Mouse (Mus musculus): ENCODE measurements around the gene Olfr774. TPM values are rescaled to one million over a fixed set of nuclear protein-coding genes. Genes with fewer than 3 reads are reported as not detected.
"Not testable (repeated sequence)": the region's sequence is repeated elsewhere in the genome, so short reads cannot be mapped to it uniquely, and the experiment has no call there.

Olfr774 gene
- polyA plus RNA-seq (2014; fragmentation: Nextera tagmentation; extraction: Ambion mirVana), result not detected in 2 replicates

DNA sequence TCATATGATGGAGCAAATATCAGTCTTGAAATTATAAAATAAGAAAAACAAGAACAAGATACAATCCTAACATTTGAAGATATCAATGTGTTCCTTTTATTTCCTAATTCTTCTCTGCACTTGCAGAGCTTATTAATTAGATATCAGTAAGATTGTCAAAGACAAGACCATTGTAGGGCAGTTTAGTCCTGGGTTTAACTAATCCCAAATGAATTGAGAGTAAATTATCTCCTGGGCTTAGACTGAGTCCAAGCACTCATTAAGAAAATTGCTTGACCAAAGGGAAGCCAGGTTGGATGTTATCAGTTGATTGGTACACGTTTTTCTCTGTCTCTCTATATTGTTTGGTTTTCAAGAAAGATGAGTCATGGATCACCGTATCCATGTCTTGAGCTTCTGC lies at the start of gene Olfr774:
Gene Olfr774, plus strand, starts transcription at position 301 of the 400 bp plus-strand sequence.
- ATAC-seq (ENCODE audit: insufficient read depth, low FRiP score, low TSS enrichment) (no peak), DNase-seq (ENCODE audit: low spot score) (no peak)
- H3K4me2 ChIP-seq (ENCODE audit: low read depth), result no peak within 1 kb of the TSS
- no peaks in the 10 kb centered on the region for H3K4me1 ChIP-seq (ENCODE audit: control insufficient read depth, insufficient read depth, low read length)
- H3K36me3 ChIP-seq (ENCODE audit: control insufficient read depth, insufficient read depth, low read length), result no peaks in the 10 kb centered on the region
- H3K27ac ChIP-seq (ENCODE audit: low read depth, low read length), result no peak within 1 kb of the TSS
- H3K27me3 ChIP-seq (ENCODE audit: control insufficient read depth, insufficient read depth, low read length), result no peaks in the 10 kb centered on the region
- no peak within 1 kb of the TSS for H3K4me3 ChIP-seq (ENCODE audit: low read depth, low read length)
- H3K9me3 ChIP-seq (ENCODE audit: control insufficient read depth, low read length), result no peaks in the 10 kb centered on the region
- no peak within 1 kb of the TSS for H3K9ac ChIP-seq (ENCODE audit: low read length)
- WGBS, result 76% methylated on average over 2 of the region's 2 CpGs

DNA sequence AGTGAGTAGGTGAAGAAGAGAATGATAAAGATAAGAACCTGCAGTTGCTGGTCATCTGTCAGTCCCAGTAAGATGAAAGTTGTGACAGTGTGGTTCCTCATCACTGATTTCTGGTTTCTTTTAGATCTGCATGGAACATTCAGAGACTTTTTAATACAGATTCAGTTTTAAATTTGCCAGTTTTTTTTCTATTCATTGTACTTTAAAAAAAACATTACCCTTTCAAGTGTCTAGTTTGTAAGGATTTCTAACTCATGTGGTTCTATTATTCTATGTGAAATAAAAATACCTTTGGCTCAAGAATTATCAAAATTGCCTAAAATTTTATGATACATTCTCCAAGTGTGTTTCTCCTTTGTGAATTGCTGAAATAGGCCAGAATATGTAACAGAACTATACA lies 48.7 kb upstream of the Olfr774 start, which contains the start of gene Olfr773:
Gene Olfr773, minus strand, starts transcription at position 101 of the 400 bp plus-strand sequence.
- H3K9me3 ChIP-seq (ENCODE audit: control insufficient read depth, low read length); H3K9ac ChIP-seq (ENCODE audit: low read length); ATAC-seq (ENCODE audit: insufficient read depth, low FRiP score, low TSS enrichment); H3K27ac ChIP-seq (ENCODE audit: low read depth, low read length); H3K36me3 ChIP-seq (ENCODE audit: control insufficient read depth, insufficient read depth, low read length); H3K4me3 ChIP-seq (ENCODE audit: low read depth, low read length); H3K4me1 ChIP-seq (ENCODE audit: control insufficient read depth, insufficient read depth, low read length); H3K27me3 ChIP-seq (ENCODE audit: control insufficient read depth, insufficient read depth, low read length); DNase-seq (ENCODE audit: low spot score); H3K4me2 ChIP-seq (ENCODE audit: low read depth): not testable (repeated sequence)

DNA sequence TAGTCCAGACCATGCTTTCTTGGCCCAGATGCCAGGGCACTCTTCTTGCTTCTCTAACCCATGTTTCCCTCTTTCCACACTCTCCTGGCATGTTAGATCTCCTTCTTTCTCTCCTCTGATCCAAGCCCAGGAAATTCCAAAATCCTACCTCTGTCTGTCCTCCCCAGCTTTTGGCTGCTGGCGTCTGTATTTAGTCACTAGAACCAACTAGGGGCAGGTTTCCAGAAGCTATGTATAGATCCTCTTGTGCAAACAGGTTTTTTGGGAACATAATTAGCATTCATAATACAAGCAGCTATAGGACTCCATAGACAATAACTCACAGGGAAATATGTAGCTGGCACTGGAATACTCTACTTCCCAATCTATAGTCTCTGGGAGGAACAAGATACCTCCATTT lies 5.3 kb upstream of the Olfr774 start:
- Histone ChIP-seq H3K36me3 (ENCODE audit: control insufficient read depth, insufficient read depth, low read length) (no peaks in the 10 kb centered on the region), H3K4me1 (ENCODE audit: control insufficient read depth, insufficient read depth, low read length) (no peaks in the 10 kb centered on the region), H3K4me3 (ENCODE audit: low read depth, low read length) (no peak overlapping the region), H3K4me2 (ENCODE audit: low read depth) (no peak overlapping the region), H3K27me3 (ENCODE audit: control insufficient read depth, insufficient read depth, low read length) (no peaks in the 10 kb centered on the region), H3K9ac (ENCODE audit: low read length) (no peak overlapping the region), H3K9me3 (ENCODE audit: control insufficient read depth, low read length) (no peaks in the 10 kb centered on the region), H3K27ac (ENCODE audit: low read depth, low read length) (no peak overlapping the region)
- WGBS, result 89% methylated on average over 1 of the region's 1 CpGs
- DNase-seq (ENCODE audit: low spot score) (no peak), ATAC-seq (ENCODE audit: insufficient read depth, low FRiP score, low TSS enrichment) (no peak)

DNA sequence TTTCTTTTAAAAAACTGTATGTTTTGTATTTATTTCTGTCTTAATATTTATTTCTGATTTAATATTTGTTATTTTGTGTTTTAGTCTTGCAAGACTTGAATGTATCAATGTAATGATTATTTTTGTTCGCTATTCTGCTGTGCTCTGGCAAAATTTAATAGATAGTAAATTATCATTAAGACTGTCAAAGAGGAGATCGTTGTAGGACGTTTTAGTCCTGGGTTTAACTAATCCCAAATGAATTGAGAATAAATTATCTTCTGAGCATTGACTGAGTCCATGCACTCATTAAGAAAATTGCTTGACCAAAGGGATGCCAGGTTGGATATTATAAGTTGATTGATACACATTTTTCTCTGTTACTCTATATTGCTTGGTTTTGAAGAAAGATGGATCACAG lies 12.1 kb downstream of the Olfr774 start, which contains the start of gene Olfr775:
Gene Olfr775, plus strand, starts transcription at position 301 of the 400 bp plus-strand sequence.
- Histone ChIP-seq H3K27me3 (ENCODE audit: control insufficient read depth, insufficient read depth, low read length) (no peaks in the 10 kb centered on the region), H3K27ac (ENCODE audit: low read depth, low read length) (no peak within 1 kb of the TSS), H3K9ac (ENCODE audit: low read length) (no peak within 1 kb of the TSS), H3K9me3 (ENCODE audit: control insufficient read depth, low read length) (no peaks in the 10 kb centered on the region), H3K4me3 (ENCODE audit: low read depth, low read length) (no peak within 1 kb of the TSS), H3K4me2 (ENCODE audit: low read depth) (no peak within 1 kb of the TSS), H3K36me3 (ENCODE audit: control insufficient read depth, insufficient read depth, low read length) (no peaks in the 10 kb centered on the region), H3K4me1 (ENCODE audit: control insufficient read depth, insufficient read depth, low read length) (no peaks in the 10 kb centered on the region)
- DNase-seq (ENCODE audit: low spot score), result no peak
- ATAC-seq (ENCODE audit: insufficient read depth, low FRiP score, low TSS enrichment), result no peak
- WGBS, result 71% methylated on average over 3 of the region's 3 CpGs

DNA sequence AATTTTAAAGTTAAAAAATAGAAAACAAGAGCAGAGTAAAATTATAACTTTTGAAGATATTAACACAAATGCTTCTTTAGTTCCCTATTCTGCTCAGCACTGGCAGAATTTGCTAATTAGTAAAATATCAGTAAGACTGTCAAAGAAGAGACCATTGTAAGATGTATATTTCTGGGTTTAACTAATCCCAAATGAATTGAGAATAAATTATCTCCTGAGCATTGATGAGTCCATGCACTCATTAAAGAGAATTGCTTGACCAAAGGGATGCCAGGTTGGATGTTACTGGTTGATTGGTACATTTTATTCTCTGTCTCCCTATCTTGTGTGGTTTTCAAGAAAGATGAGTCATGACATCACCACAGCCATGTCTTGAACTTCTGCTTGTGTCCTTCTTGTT lies 22.8 kb downstream of the Olfr774 start, which contains the start of gene Olfr776:
Gene Olfr776, plus strand, starts transcription at position 301 of the 400 bp plus-strand sequence.
- Histone ChIP-seq H3K27ac (ENCODE audit: low read depth, low read length) (no peak within 1 kb of the TSS), H3K36me3 (ENCODE audit: control insufficient read depth, insufficient read depth, low read length) (no peaks in the 10 kb centered on the region), H3K4me2 (ENCODE audit: low read depth) (no peak within 1 kb of the TSS), H3K9ac (ENCODE audit: low read length) (no peak within 1 kb of the TSS), H3K4me3 (ENCODE audit: low read depth, low read length) (no peak within 1 kb of the TSS), H3K9me3 (ENCODE audit: control insufficient read depth, low read length) (no peaks in the 10 kb centered on the region), H3K27me3 (ENCODE audit: control insufficient read depth, insufficient read depth, low read length) (no peaks in the 10 kb centered on the region), H3K4me1 (ENCODE audit: control insufficient read depth, insufficient read depth, low read length) (no peaks in the 10 kb centered on the region)
- no peak for ATAC-seq (ENCODE audit: insufficient read depth, low FRiP score, low TSS enrichment)
- DNase-seq (ENCODE audit: low spot score), result no peak

DNA sequence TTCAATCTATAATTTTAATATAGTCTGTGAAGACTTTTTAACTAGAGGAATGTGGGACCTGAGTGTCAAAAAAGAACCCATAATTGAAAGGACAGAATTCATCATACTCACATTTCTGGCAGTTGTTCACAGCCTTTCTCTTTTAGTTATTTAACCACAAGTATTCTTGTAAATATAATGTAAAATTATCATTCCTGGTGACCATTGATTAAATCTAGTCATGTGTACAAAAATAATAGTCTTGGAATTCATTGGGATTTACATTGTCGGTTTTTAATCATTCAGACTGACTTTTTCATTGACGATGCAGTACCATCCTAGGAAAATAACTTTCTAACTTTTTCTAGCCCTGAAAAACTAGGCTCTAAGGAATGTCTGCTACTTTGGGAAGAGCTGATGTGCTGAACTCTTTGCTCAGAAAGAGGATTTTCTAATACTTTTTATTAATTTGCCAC lies 35.1 kb downstream of the Olfr774 start, which contains the start of gene Olfr777:
Gene Olfr777, minus strand, starts transcription at position 405 of the 455 bp plus-strand sequence.
- Histone ChIP-seq H3K9ac (ENCODE audit: low read length) (no peak within 1 kb of the TSS), H3K4me2 (ENCODE audit: low read depth) (no peak within 1 kb of the TSS), H3K4me1 (ENCODE audit: control insufficient read depth, insufficient read depth, low read length) (no peaks in the 10 kb centered on the region), H3K4me3 (ENCODE audit: low read depth, low read length) (no peak within 1 kb of the TSS), H3K27me3 (ENCODE audit: control insufficient read depth, insufficient read depth, low read length) (no peaks in the 10 kb centered on the region), H3K9me3 (ENCODE audit: control insufficient read depth, low read length) (no peaks in the 10 kb centered on the region), H3K36me3 (ENCODE audit: control insufficient read depth, insufficient read depth, low read length) (no peaks in the 10 kb centered on the region), H3K27ac (ENCODE audit: low read depth, low read length) (no peak within 1 kb of the TSS)
- ATAC-seq (ENCODE audit: insufficient read depth, low FRiP score, low TSS enrichment), result no peak
- no peak for DNase-seq (ENCODE audit: low spot score)
- WGBS, result 96% methylated on average over 2 of the region's 2 CpGs

Other genes starting within 250 kb of the Olfr774 start
- not detected in 2 replicates for gene Olfr9, start 246.8 kb upstream of the Olfr774 start, polyA plus RNA-seq (2014; fragmentation: Nextera tagmentation; extraction: Ambion mirVana)
- not detected in 2 replicates for gene Olfr763, start 225.4 kb upstream of the Olfr774 start, polyA plus RNA-seq (2014; fragmentation: Nextera tagmentation; extraction: Ambion mirVana)
- not detected in 2 replicates for gene Olfr764-ps1, start 196.3 kb upstream of the Olfr774 start, polyA plus RNA-seq (2014; fragmentation: Nextera tagmentation; extraction: Ambion mirVana)
- not detected in 2 replicates for gene Olfr765, start 186.2 kb upstream of the Olfr774 start, polyA plus RNA-seq (2014; fragmentation: Nextera tagmentation; extraction: Ambion mirVana)
- gene Olfr766-ps1, start 167.2 kb upstream of the Olfr774 start, polyA plus RNA-seq (2014; fragmentation: Nextera tagmentation; extraction: Ambion mirVana), result not detected in 2 replicates
- not detected in 2 replicates for gene Olfr767, start 153.3 kb upstream of the Olfr774 start, polyA plus RNA-seq (2014; fragmentation: Nextera tagmentation; extraction: Ambion mirVana)
- not detected in 2 replicates for gene Olfr768, start 136.8 kb upstream of the Olfr774 start, polyA plus RNA-seq (2014; fragmentation: Nextera tagmentation; extraction: Ambion mirVana)
- not detected in 2 replicates for gene Olfr769, start 118.3 kb upstream of the Olfr774 start, polyA plus RNA-seq (2014; fragmentation: Nextera tagmentation; extraction: Ambion mirVana)
- not detected in 2 replicates for gene Olfr770, start 97.2 kb upstream of the Olfr774 start, polyA plus RNA-seq (2014; fragmentation: Nextera tagmentation; extraction: Ambion mirVana)
- not detected in 2 replicates for gene Olfr771, start 71.5 kb upstream of the Olfr774 start, polyA plus RNA-seq (2014; fragmentation: Nextera tagmentation; extraction: Ambion mirVana)
- not detected in 2 replicates for gene Olfr772, start 58.3 kb upstream of the Olfr774 start, polyA plus RNA-seq (2014; fragmentation: Nextera tagmentation; extraction: Ambion mirVana)
- not detected in 2 replicates for gene Olfr773, start 48.8 kb upstream of the Olfr774 start, polyA plus RNA-seq (2014; fragmentation: Nextera tagmentation; extraction: Ambion mirVana)
- not detected in 2 replicates for gene Olfr775, start 12.2 kb downstream of the Olfr774 start, polyA plus RNA-seq (2014; fragmentation: Nextera tagmentation; extraction: Ambion mirVana)
- gene Olfr776, start 22.9 kb downstream of the Olfr774 start, polyA plus RNA-seq (2014; fragmentation: Nextera tagmentation; extraction: Ambion mirVana), result not detected in 2 replicates
- not detected in 2 replicates for gene Olfr777, start 35.3 kb downstream of the Olfr774 start, polyA plus RNA-seq (2014; fragmentation: Nextera tagmentation; extraction: Ambion mirVana)
- not detected in 2 replicates for gene Olfr780, start 81.9 kb downstream of the Olfr774 start, polyA plus RNA-seq (2014; fragmentation: Nextera tagmentation; extraction: Ambion mirVana)
- not detected in 2 replicates for gene Olfr781, start 92.7 kb downstream of the Olfr774 start, polyA plus RNA-seq (2014; fragmentation: Nextera tagmentation; extraction: Ambion mirVana)
- gene Olfr782, start 112.6 kb downstream of the Olfr774 start, polyA plus RNA-seq (2014; fragmentation: Nextera tagmentation; extraction: Ambion mirVana), result not detected in 2 replicates
- gene Olfr784, start 147.9 kb downstream of the Olfr774 start, polyA plus RNA-seq (2014; fragmentation: Nextera tagmentation; extraction: Ambion mirVana), result 0.15 TPM in 1 of 2 replicates, not detected in the other
- not detected in 2 replicates for gene Olfr785, start 169.2 kb downstream of the Olfr774 start, polyA plus RNA-seq (2014; fragmentation: Nextera tagmentation; extraction: Ambion mirVana)
- not detected in 2 replicates for gene Olfr786, start 191.1 kb downstream of the Olfr774 start, polyA plus RNA-seq (2014; fragmentation: Nextera tagmentation; extraction: Ambion mirVana)
- gene Olfr787, start 225.7 kb downstream of the Olfr774 start, polyA plus RNA-seq (2014; fragmentation: Nextera tagmentation; extraction: Ambion mirVana), result not detected in 2 replicates
- not detected in 2 replicates for gene Olfr788, start 234.8 kb downstream of the Olfr774 start, polyA plus RNA-seq (2014; fragmentation: Nextera tagmentation; extraction: Ambion mirVana)
- not detected in 2 replicates for gene Olfr789, start 248.5 kb downstream of the Olfr774 start, polyA plus RNA-seq (2014; fragmentation: Nextera tagmentation; extraction: Ambion mirVana)

Measured in neural tube, embryonic 11.5 days (tissue).